Mouse (Mus musculus) embryo, embryonic 10 days (tissue): ENCODE measurements around the gene Pif1.

ENCODE experiments used
- DNase-seq: peaks from one replicate; pipeline ENCODE4 v3.0.0-alpha.2; 2015; ENCODE audit warnings: low spot score

Pif1 gene

DNA sequence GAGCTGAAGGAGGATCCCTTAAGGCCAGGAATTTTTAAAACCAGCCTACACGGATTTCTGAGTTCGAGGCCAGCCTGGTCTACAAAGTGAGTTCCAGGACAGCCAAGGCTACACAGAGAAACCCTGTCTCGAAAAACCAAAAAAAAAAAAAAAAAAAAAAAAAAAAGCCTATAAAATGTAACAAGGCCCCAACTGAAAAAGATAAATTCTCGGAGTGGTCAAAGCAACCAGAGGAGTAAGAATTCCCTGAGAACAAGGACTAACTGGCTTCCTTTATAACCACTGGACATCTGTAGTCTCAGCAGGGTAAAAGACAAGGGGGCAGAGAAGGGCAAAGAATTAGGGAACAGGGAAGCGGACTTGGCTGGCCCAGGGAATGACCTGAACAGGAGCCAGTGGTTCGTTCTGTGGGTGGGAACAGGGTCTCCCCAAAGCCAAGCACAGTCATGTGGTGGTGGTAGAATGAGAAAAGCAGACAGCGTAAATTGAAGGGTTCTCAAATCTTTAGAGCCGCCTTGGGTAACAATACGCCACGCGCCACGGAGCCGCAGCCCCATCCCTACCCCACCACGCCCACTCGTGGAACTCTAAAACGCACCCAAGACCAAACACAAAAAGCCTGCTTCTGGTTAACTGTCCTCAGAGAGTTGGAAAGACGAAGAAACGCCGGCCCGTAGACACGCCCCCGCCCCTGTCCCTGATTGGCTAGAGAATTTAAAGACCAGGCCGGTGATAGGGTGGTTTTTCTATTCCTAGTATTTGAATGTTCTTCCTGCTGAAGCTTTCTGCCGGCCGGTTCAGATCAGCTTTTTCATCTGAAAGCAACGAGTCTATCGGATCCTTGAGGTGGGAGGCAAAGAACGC, at the start of gene Pif1:
Pif1 (plus strand) TSS at position 755 of the 864 bp plus-strand sequence.
- DNase-seq: peak; percentile 86

DNA sequence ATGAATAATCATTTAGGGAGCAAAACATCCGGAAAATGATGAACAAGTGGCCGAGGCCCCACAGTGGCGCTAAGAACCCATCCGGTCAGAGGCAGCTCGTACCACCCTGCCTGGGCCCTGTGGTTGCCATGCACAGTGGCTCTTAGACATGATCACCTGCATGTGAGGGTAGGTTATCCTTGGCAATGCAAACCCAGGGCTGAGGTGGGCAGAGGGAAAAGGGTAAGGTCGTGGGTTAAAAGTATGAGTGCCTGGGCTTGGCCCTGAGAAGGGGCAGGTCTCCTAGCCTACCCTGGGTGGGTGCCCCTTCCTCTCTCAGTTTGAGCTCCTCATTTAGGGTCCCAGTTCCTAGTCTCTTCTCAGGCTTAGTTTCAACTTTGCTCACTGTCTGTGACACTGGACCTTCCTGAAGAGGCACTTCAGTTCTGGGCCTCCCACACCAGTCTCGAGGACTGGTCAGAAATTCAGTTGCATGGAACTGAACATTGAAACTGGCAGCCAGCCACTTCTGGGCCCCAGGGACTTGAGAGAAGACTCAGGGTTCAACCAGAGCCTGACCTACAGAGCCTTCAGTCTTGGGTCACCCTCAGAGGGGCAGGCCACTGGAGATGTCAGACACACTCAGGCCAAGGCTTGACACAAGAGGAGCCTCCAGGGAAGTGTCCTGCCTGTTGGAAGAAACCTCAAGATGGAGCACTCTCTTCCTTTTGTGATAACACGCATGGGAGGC, 48.9 kb upstream of the Pif1 start:
- DNase-seq: no peak

DNA sequence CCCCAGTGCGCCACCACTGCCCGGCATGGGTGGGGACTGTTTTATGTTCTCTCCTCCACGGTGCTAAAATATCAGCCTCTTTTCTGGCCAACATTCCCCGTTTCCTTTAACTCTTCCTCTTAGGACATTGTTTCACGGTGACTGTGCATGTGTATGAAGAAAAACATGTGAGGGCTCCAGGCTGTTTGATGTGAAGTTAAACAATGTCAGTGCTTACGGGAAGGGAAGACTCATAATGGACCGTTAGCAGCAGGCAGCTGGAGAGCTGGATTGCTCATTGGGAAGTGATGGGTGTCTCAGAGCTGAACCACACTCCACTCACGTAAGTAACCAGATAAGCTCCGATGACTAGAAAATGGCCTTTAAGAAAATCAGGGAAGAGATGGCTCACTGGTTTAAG, 47.3 kb upstream of the Pif1 start:
- no peak for DNase-seq

DNA sequence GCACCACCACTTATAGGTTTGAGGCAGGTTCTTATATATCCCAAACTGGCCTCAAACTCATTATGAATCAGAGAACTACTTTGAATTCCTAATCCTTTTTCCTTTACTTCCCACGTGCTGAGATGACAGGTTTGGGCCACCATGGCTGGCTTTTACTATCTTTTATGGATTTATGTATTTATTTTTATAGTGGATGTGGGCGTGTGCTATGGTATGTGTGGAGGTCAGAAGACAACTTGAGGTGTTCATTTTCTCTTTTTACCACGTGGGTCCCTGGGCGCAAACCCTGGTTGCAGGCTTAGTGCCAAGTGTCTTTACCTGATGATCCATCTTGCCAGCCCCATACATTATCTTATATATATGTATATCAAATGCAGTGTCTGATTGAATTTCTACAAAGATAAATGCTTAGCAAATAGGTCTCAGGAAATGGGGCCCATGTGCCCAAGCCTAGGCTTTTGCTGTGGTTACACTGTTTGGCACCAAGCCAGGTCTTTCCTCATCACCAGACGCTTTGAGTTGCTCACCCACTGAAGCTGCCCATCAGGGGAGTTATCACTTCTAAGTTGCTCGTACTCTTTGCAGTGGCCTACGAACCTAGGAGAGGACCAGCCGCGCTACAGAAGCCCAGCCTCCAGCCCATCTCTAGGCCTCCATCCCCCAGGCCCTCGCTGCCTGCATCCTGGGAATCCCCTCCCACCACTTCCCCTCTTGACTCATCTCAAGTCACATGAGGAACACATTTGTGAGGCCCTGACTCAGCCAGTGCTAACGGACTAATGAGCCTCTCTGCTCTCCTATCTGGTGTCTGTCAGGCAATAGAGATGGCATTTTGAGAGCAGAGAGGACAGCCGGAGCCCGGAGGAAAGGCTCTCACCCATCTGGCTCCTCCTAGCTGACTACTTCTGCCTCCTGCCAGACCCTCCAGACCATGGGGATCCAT, 45.6 kb upstream of the Pif1 start:
- peak; percentile 23 for DNase-seq

DNA sequence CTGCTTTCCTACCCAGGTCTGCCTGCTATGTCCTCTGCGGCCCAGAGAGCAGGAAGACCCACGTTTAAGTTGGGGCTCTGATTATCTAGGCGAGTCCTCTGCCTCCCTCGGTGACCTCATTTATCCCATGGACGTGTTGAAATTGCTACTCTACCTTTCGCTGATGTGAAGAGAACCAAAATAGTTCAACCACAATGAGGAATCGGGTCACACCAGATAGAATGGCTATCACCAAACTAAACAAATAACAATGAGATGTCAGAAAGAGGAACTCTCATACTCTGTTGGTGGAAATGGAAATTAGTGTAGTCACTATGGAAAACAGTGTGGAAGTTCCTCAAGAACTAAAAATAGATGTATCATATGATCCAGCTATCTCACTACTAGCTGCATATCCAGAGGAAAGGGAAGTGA, 44.8 kb upstream of the Pif1 start:
- DNase-seq: no peak

DNA sequence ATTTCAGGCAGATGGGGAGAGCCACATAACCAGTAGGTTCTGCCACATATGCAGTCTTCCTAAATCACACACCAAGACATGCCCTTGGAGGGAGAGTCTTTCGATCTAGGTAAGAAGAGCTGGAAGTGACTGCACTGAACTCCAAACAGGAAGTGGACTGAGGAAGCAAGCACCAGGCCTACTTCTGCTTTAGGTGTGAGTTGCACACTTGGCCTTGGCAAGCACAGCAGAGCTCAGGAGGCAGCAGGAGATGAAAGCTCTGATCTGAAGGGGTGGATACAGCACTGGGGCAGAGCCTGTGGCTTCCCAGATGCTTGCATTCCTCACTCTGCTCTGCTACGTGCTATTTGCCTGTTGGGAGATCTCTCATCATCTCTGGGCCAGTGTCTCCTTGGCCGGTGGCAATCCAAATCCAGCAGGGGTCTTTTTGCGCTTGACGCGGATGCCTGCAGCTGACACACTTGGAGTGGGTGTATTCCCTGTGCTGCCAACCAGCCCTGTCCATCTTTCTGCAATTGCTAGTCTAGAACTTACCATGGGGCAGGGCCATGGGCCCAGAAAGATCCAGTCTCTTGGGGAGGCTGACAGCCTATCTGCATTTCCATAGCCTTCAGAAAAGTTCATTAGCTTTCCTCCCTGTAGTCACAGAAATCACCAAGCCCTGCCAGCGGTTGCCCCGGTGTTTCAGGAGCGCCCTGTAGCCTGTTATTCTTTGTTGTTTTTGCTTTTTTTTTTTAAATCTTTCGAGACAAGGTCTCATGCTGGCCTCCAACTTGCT, 41.1 kb upstream of the Pif1 start:
- no peak for DNase-seq

DNA sequence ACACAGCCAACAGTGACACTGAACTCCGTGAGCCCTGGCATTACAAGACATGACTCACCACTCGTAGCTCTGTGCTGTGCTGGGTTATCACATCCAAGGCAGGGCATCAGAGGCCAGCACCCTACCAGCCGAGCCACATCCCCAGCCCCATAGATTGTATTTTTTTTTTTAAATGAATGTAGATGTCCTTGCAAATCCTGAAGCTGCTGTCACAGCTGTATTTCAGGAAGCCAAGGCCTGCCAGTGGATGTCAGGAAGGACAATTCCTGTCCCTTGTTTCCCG, 40.6 kb upstream of the Pif1 start:
- no peak for DNase-seq

DNA sequence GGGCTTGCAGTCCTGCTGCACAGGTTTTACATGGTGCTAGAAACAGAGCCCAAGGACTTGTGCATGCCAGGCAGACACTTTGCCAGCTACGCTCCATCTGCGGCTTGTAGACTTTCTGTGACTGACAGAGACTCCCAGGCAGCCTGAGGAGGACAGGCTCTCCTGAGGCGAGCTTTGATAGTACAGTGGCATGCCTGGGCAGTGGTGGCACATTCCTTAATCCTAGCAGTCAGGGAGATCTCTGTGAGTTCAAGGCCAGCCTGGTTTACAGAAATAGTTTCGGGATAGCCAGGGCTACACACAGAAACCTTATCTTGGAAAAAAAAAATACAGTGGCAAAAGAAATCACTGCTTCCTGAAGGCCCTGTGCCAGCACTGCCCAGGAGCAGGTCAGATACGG, 39.8 kb upstream of the Pif1 start:
- no peak for DNase-seq

DNA sequence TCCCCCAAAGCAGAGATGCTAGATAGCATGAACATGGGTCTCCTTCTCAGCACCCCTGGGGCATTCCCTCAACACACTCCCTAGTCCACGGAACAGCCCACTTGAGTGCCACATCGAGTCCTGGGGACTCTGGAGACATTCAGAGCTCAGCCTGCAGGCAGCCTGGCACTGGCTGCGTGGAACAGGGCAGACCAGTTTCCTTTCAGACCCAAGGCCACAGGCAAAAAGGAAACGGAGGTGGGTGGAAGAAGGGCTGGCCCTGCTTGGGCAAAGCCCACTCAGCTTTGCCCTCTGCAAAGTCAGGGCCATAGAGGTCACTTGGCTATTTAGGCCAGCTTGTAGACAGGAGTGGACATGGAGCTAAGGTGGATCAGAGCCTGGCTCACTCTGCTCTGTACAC, 39.1 kb upstream of the Pif1 start:
- no peak for DNase-seq

DNA sequence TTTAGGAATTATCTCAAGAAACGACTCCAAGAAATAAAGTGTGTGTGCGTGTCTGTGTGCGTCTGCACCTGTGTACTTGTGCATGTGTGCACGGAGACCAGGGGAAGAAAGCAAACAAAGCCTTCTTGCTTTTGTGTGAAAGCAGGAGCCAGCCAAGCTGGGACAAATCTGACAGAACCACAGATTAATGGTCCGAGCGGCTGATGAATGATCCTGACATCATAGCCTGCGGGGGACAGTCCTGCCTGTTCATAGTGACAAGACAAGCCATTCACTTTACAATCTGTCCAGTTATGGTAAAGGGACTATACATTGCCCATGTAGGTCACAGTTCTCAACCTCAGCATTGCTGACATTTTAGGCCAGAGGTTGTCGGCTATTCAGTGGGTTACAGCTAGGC, 38.6 kb upstream of the Pif1 start:
- no peak for DNase-seq

DNA sequence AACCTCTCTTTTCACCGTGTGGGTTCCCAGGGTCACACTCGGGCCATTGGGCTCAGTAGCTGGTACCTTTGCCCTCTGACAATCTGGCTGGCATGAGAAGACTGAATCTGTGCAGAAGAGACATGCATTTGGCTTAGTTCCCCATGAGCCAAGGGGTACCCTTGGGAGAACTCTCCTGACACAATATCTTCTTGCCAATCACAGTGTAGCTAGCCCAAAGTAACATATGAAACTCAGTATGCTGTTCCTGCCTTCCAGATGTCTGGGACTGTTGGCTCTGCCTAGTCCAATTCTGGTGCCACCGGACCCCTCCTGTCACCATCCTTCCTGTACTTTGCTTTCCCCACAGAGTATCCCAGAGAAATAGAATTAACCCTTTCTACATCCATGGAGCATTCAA, 37.8 kb upstream of the Pif1 start:
- DNase-seq: no peak

DNA sequence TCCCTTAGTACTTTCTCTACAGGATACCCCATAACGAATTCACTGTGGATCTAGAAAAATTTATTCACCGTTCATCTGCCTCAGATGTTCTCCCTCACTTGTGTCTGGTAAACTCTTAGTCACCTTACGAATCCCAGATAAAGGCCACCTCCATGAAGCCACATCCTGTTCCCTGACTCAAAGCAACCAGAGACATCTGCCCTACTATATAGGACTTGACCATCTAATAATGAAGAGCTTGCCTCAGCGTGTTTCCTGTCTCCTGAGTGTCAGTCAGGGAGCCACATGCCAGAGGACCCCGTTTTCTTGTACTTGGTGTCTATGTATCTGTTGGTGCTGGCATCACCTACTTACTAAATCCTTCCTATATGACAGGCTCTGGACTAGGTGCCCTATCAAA, 37.3 kb upstream of the Pif1 start:
- no peak for DNase-seq

DNA sequence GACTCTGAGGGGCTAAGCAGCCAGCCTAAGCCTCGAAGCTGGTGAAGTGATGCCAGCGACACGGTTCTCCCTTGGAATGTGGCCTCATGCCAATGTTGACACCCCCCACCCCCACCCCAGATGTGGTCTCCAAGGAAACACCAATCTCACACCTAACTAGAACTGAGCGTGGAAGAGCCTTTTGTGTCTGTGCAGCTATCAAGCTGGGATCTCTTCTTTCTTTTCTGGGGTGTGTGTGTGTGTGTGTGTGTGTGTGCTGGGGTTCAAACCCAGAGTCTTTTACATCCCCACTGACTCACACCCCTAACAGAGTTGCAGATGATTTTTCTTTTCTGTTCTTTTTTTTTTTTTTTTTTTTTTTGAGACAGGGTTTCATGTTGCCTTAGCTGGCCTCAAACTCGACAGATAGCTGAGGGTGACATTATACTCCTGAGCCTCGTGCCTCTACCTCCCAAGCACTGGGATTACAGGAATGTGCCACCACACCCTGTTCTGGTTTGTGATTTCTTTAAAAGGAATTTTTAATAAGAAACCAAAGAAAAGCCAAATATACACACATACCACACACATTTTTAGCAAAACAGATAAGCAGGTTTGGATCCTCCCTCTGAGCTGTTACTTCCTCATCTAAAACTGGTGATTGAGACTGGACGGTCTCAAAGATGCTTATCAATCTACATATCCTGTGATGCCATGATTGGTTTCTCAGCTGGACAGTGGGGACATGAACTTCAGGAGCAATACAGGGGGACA, 36.7 kb upstream of the Pif1 start:
- no peak for DNase-seq

DNA sequence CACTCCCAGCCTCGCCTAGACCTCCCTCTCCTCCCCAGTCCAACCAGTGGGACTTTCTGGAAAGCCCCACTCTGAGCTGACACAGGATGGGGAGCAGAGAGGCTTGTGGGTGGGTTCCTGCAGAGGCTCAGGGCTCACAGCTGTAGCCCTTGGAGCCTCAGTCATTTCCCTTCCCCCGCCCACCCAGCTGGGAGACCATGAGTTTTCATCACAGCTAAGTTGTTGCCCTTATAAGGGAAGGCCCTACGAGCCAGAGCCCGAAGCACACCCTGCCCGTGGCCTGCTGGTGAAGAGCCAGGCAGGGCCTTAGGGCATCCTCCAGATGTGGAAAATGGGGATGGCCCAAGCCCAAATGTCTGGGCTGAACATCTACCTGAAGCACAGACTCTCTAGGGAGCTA, 35.9 kb upstream of the Pif1 start:
- DNase-seq: peak; percentile 73

DNA sequence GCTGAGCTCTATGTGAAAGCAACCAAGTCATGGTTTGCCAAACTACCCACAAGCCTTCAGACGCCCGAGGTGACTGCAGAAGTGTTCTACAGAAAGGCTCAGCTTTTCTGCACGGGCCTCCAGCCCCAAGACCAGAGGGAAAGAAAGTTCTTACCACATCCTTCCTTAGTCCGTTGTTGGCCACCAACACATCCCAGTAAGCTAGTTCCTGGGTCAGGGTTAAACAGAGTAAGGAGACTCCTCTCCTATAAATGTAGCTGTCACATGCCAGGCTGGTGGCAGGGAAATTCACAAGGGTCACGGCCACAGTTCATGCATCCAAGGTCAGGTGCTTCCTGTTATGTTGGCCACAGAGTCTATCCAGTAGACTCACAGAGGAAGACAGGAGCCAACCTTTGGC, 34.8 kb upstream of the Pif1 start:
- no peak for DNase-seq

DNA sequence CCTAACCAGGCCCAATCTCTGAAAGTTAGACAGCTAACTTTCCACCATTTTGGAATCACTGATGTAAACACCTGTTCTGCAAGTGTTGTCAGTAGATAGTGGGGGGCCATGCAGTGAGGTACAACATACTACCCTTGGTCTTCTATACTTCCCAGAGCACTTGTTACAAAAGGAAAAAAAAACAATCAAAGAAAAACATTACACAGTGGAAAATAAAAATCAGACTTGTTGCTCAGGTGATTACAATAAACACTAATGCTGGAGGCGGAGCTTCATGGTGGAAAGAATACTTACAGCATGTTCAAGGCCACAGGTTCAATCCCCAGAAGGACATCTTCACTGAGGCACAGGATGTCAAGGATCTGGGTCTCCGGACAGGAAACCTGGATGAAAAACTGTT, 34.2 kb upstream of the Pif1 start:
- DNase-seq: no peak

DNA sequence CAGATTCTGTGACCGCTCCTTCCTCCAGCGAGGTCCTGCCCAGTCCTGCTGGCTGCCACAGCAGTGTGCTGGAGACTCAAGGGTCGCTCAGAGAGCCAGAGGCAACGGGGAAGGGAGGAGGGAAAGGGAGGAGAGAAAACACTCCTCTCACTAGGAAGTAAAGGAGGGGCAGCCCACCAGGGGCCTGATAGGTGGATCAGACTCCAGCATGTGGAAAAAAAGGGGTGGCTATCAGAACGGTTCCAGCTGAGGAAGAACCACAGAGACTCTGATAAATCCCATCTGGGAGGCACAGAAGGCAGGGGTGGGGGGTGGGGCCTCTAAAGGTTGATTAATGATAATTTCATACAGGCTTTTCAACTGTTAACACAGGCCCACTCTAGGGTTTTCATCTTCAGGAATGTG, 32.0 kb upstream of the Pif1 start:
- DNase-seq: peak; percentile 70

DNA sequence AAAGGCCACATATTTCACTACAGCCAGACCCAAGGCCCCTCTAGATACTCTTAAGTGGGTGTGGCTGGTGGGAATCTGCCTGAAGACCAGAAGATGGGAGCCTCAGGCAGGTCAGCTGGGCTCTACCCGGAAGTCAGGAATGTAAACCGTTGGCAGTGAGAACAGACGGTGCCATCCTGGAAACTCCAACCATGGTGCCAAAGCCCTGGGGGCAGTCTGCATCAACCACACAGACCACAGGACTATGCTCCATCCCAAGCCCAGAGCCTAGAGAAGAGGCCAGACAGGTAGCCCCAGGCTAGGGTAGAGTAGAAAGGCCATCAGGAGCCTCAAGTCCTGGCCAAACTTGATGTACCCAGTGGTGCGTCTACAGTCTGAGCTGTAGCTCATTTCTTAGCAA, 31.3 kb upstream of the Pif1 start:
- DNase-seq: no peak

DNA sequence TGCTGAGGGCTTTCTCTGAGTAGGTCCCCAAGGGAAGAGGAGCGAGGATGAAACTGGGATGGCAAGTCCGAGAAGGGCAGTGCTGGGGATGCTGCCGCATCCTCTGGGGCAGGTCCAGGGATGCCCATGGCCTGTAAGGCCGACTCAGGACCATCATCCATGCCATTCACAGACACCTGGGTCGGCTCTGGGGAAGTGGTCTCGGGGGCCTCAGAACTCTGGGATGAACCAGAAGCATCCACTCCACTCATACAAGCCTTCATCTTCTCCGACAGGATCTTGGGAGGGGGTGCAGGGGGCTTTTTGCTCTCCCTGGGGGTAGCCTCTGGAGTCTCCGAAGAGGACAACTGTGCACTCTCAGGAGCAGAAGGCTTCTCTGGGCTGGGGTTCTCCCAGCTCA, 30.6 kb upstream of the Pif1 start:
- no peak for DNase-seq

DNA sequence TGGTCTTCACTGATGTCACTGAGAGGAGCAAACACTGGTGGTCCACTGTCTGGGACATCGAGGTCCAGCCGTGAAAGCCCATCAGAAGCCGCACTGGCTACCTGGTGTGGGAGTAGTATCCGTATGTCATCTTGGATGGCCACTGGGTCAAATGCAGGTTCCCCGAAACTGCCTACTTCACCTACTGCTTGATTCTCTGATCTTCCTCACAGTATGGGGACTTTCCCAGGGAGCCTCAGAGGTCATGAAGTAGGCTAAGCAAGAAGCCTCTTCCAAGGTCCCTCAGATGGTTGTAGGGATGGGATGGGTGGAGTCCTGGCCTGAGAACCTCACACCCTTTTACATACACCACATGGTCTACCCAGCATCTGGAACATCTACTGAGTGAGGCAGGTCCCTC, 30.0 kb upstream of the Pif1 start:
- no peak for DNase-seq

DNA sequence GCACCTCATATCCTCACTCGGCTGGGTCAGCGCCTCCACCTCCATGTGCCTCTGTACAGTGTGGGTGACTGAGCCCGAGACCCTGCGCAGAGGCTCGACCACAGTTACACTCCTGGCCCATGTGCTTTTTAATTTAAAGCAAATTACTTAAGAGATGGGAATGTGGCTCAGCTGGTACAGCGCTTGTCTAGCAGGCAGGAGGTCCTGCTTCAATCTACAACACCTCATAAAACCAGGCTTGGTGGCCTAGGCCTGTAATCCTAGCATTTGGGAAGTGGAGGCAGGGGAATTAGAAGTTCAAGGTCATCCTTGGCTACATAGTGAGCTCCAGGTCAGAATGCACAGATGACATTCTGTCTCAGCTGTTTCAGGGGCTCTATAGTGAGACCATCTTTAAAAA, 28.2 kb upstream of the Pif1 start:
- no peak for DNase-seq
